Mouse (Mus musculus) heart, postnatal 0 days (tissue): ENCODE measurements around the gene Setdb2.

Source experiments
- CTCF ChIP-seq: IDR thresholded peaks from 2 replicates; pipeline ENCODE4 v1.5.1; 2016; ENCODE audit warnings: antibody characterized with exemption, control low read depth, low read depth
- EP300 ChIP-seq: IDR thresholded peaks from 2 replicates; pipeline ENCODE4 v1.6.1; 2016; ENCODE audit warnings: antibody characterized with exemption, low read depth

- TF ChIP-seq CTCF, result no peak
- TF ChIP-seq EP300, result no peak
Observed at GRCm38 (mm10) chr14:59438505-59438904, 2.2 kb downstream of the Setdb2 start.
